Mouse (Mus musculus) C2C12 (cell line): Measurements from ENCODE around the gene Clstn3.

Experiments
- CEBPB ChIP-seq: IDR thresholded peaks from one replicate; pipeline ENCODE4 v1.6.1; 2011; ENCODE audit warnings: low read depth, mild to moderate bottlenecking, control low read depth, moderate library complexity
- CTCF ChIP-seq: IDR thresholded peaks from one replicate; pipeline ENCODE4 v1.5.1; 2011; ENCODE audit not compliant: control insufficient read depth, insufficient read depth, insufficient read length
- FOSL1 ChIP-seq: IDR thresholded peaks from one replicate; pipeline ENCODE4 v1.8.0; 2011; ENCODE audit warnings: mild to moderate bottlenecking, low read length; ENCODE audit not compliant: poor library complexity, insufficient read depth, severe bottlenecking
- MAX ChIP-seq: IDR thresholded peaks from one replicate; pipeline ENCODE4 v1.6.1; 2011; ENCODE audit warnings: mild to moderate bottlenecking, control low read depth
- MYOD1 ChIP-seq: IDR thresholded peaks from one replicate; pipeline ENCODE4 v1.6.1; 2011; ENCODE audit warnings: low read depth; ENCODE audit not compliant: control insufficient read depth, insufficient read length
- MYOG ChIP-seq: IDR thresholded peaks from one replicate; pipeline ENCODE4 v1.6.1; 2011; ENCODE audit not compliant: control insufficient read depth, insufficient read length; ENCODE audit errors: extremely low read depth
- USF1 ChIP-seq: IDR thresholded peaks from one replicate; pipeline ENCODE4 v1.6.1; 2011; ENCODE audit warnings: low read depth, mild to moderate bottlenecking, control low read depth, moderate library complexity

DNA sequence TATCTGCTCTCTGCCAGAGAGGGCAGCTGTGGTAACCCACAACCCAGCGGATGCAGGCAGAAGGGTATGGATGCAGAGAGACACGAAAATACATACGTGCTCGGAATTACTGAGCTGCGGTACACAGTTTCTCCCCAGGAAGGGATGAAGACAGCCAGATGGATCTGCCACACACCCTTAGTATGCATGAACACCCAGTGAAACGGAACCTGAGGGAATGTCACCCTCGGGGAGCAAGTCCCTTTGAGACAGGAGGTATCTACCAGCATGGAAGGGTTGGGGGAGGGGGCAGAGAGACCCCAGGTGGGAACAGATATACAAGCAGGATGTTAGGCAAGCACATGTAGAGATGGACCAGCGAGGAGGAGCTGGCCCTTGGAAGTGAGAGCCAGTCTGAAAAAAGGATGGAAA, 708 bp downstream of the Clstn3 start:
- no peak for TF ChIP-seq MAX
- TF ChIP-seq CTCF = no peak
- TF ChIP-seq USF1 = no peak
- TF ChIP-seq MYOG = no peak
- TF ChIP-seq MYOD1 = no peak
- no peak for TF ChIP-seq CEBPB
- TF ChIP-seq FOSL1 = no peak
